In the genomic region with DNA sequence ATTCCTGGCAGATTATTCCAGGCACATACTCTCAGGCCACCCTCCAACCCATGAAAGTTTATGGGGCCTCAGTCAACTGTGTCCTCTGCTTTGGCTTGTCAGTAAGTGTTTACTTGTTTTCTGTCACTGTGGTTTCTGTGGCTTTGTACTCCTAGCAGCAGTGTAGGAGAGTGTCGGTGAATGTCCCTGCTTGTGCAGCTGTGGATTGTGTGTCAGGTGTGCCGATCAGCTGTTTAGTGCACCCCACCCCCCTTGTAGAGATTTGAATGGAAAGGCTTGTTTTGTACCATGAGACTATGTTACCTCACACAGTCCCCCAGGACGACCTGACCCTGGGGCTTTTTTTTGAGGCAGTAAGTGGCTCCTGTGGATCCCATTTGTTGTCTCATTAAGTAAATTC, we compare ENCODE assay signal across 13 mouse cellular contexts. TPM values are rescaled to one million over a fixed set of nuclear protein-coding genes. Genes with fewer than 3 reads are reported as not detected.
A peak's percentile ranks its signal among the peaks of the same experiment; 100 is the strongest.
DNase-seq lines count a peak whose midpoint lies in the region; ATAC-seq and TF ChIP-seq lines count a peak whose summit lies in the region.
"Had no signal": no experiment of that assay in that cellular context is flagged by ENCODE, and none has a peak within 500 bp of the region (broad histone marks: within the 10 kb centered on the region; RNA-seq: fewer than 3 reads in every experiment).

No protein-coding gene starts in this region.

- no peak overlapping the region for H3K9ac ChIP-seq in lung, postnatal 0 days (replicated peaks; ENCODE audit: low read depth)
- H3K9ac ChIP-seq in liver, postnatal 0 days (replicated peaks), result no peak overlapping the region
- H3K9ac ChIP-seq: hindbrain, embryonic 14.5 days; neural tube, embryonic 13.5 days had no signal

- H3K4me3 ChIP-seq in lung, postnatal 0 days (ENCODE audit: low read depth, low read length), result no peak overlapping the region
- no peak overlapping the region for H3K4me3 ChIP-seq in lung, adult 2 months (replicated peaks; ENCODE audit: extremely low read depth, low read depth, low read length)
- no peak overlapping the region for H3K4me3 ChIP-seq in liver, postnatal 0 days (ENCODE audit: low read depth, low read length)
- H3K4me3 ChIP-seq in forebrain, embryonic 10.5 days, result no peak overlapping the region
- H3K4me3 ChIP-seq: neural tube, embryonic 13.5 days had no signal

- no peaks in the 10 kb centered on the region for H3K9me3 ChIP-seq in lung, postnatal 0 days (ENCODE audit: low read length)
- no peaks in the 10 kb centered on the region for H3K9me3 ChIP-seq in liver, postnatal 0 days (ENCODE audit: low read length)
- no peaks in the 10 kb centered on the region for H3K9me3 ChIP-seq in forebrain, embryonic 10.5 days
- H3K9me3 ChIP-seq: neural tube, embryonic 13.5 days had no signal

- no peak overlapping the region for H3K4me2 ChIP-seq in lung, postnatal 0 days (replicated peaks; ENCODE audit: low read depth, low read length)
- peak overlapping the region; percentile 36 for H3K4me2 ChIP-seq in liver, postnatal 0 days (ENCODE audit: low read depth, low read length)
- H3K4me2 ChIP-seq: hindbrain, embryonic 14.5 days; neural tube, embryonic 13.5 days had no signal

- H3K27me3 ChIP-seq in lung, postnatal 0 days (replicated peaks; ENCODE audit: insufficient read depth, low read length), result no peaks in the 10 kb centered on the region
- H3K27me3 ChIP-seq in liver, postnatal 0 days (ENCODE audit: insufficient read depth, low read length), result no peaks in the 10 kb centered on the region
- no peaks in the 10 kb centered on the region for H3K27me3 ChIP-seq in forebrain, embryonic 10.5 days (ENCODE audit: poor library complexity, severe bottlenecking)
- H3K27me3 ChIP-seq: neural tube, embryonic 13.5 days had no signal

- 35% methylated on average over 3 of the region's 3 CpGs for WGBS in lung, postnatal 0 days
- 37% methylated on average over 3 of the region's 3 CpGs for WGBS in lung, adult 2 months
- WGBS in liver, postnatal 0 days (ENCODE audit: insufficient replicate concordance), result 31% methylated on average over 3 of the region's 3 CpGs
- WGBS in forebrain, embryonic 10.5 days, result 59% methylated on average over 3 of the region's 3 CpGs

- H3K36me3 ChIP-seq in lung, postnatal 0 days (ENCODE audit: insufficient read depth, low read length), result 0 out of 2 replicates have a peak, but pooled peaks cover 4% of the 10 kb centered on the region
- peaks cover 23% of the 10 kb centered on the region for H3K36me3 ChIP-seq in liver, postnatal 0 days (replicated peaks; ENCODE audit: insufficient read depth, low read length)
- H3K36me3 ChIP-seq in forebrain, embryonic 10.5 days (replicated peaks), result peaks cover 54% of the 10 kb centered on the region

- peaks cover 19% of the 10 kb centered on the region; the same call in 1 of the 2 replicates for H3K4me1 ChIP-seq in lung, postnatal 0 days (ENCODE audit: insufficient read depth, low read depth, low read length)
- H3K4me1 ChIP-seq in lung, adult 2 months (ENCODE audit: control insufficient read depth, insufficient read depth, low read length), result peaks cover 33% of the 10 kb centered on the region
- H3K4me1 ChIP-seq in liver, postnatal 0 days (ENCODE audit: insufficient read depth), result peaks cover 72% of the 10 kb centered on the region
- H3K4me1 ChIP-seq in forebrain, embryonic 10.5 days, result peaks cover 86% of the 10 kb centered on the region

- no peak for DNase-seq in lung, postnatal 0 days (ENCODE audit: low spot score)
- DNase-seq in lung, adult 2 months, result no peak
- DNase-seq in liver, postnatal 0 days, result no peak
- peak; percentile 51 to 72 for DNase-seq in thymus, postnatal 36 days
- DNase-seq in forebrain, embryonic 10.5 days (ENCODE audit: extremely low spot score, low spot score), result no peak
- DNase-seq in lung, postnatal 4 days, result no peak
- DNase-seq: kidney, postnatal 4 days; right cerebral cortex, postnatal 14 days had no signal

- no peak for TF ChIP-seq CTCF in lung, postnatal 0 days (IDR thresholded peaks at IDR 0.05)
- TF ChIP-seq CTCF in lung, adult 2 months (IDR thresholded peaks at IDR 0.05; ENCODE audit: insufficient read depth, low read length), result no peak
- TF ChIP-seq CTCF in liver, postnatal 0 days (IDR thresholded peaks at IDR 0.05; ENCODE audit: low read depth), result no peak

- ATAC-seq in lung, postnatal 0 days, result no peak
- ATAC-seq in activated CD4-positive, CD25-positive, alpha-beta regulatory T cell, adult 4 months, result peak; percentile 66
- peak; percentile 20 for ATAC-seq in liver, postnatal 0 days
- ATAC-seq in megakaryocyte, adult 5-6 weeks (ENCODE audit: poor library complexity, severe bottlenecking), result no peak
- ATAC-seq: forebrain, embryonic 16.5 days had no signal

- no peak for TF ChIP-seq EP300 in lung, postnatal 0 days (IDR thresholded peaks at IDR 0.05)
- no peak for TF ChIP-seq EP300 in liver, postnatal 0 days (IDR thresholded peaks at IDR 0.05; ENCODE audit: low read depth)

- TF ChIP-seq POLR2A in lung, adult 2 months (IDR thresholded peaks at IDR 0.05; ENCODE audit: borderline replicate concordance, extremely low read depth, low read depth, low read length), result no peak

- 0 out of 2 replicates have a peak overlapping the region, but pooled peaks have one; percentile 1 for H3K27ac ChIP-seq in lung, postnatal 0 days (ENCODE audit: low read length)
- peak overlapping the region; percentile 45 for H3K27ac ChIP-seq in liver, postnatal 0 days (ENCODE audit: low read depth)
- H3K27ac ChIP-seq in forebrain, embryonic 10.5 days, result no peak overlapping the region
- H3K27ac ChIP-seq: hindbrain, embryonic 14.5 days; neural tube, embryonic 13.5 days had no signal

RNA-seq across cellular contexts. Expression of gene Ip6k2, which starts 9.1 kb away (rescaled TPM):
- polyA plus RNA-seq in lung, postnatal 0 days (2015; fragmentation: Nextera tagmentation; extraction: Ambion mirVana), result 40.4 and 48.1 TPM in 2 replicates
- 66.1 and 69.4 TPM in 2 replicates for polyA plus RNA-seq in lung, adult 2 months (2012; rRNA removed)
- 10 to 100 TPM; 13.2 to 15.8 TPM for polyA plus RNA-seq in activated CD4-positive, CD25-positive, alpha-beta regulatory T cell, adult 4 months (2017; shearing (Covaris generic))
- 12.4 and 18.6 TPM in 2 replicates for polyA plus RNA-seq in liver, postnatal 0 days (2015; fragmentation: Nextera tagmentation; extraction: Ambion mirVana)
- polyA plus RNA-seq in forebrain, embryonic 10.5 days (2016; fragmentation: Nextera tagmentation; extraction: Ambion mirVana), result 78.3 and 89.3 TPM in 2 replicates
- 10.6 and 15.8 TPM in 2 replicates for total RNA-seq in megakaryocyte, adult 5-6 weeks (2015)
- total RNA-seq in megakaryocyte, adult 5-6 weeks (2017), result 30.6 and 35.4 TPM in 2 replicates

RNA-seq across cellular contexts. Expression of gene Nckipsd, which starts 15.4 kb away (rescaled TPM):
- polyA plus RNA-seq in lung, postnatal 0 days (2015; fragmentation: Nextera tagmentation; extraction: Ambion mirVana), result 10.9 and 14.2 TPM in 2 replicates
- polyA plus RNA-seq in lung, adult 2 months (2012; rRNA removed), result 34.1 and 42.9 TPM in 2 replicates
- polyA plus RNA-seq in activated CD4-positive, CD25-positive, alpha-beta regulatory T cell, adult 4 months (2017; shearing (Covaris generic)), result 1 to 10 TPM; 3.9 to 7.3 TPM
- polyA plus RNA-seq in liver, postnatal 0 days (2015; fragmentation: Nextera tagmentation; extraction: Ambion mirVana), result 4.5 TPM in 2 replicates
- 14.1 and 18.8 TPM in 2 replicates for polyA plus RNA-seq in forebrain, embryonic 10.5 days (2016; fragmentation: Nextera tagmentation; extraction: Ambion mirVana)
- 13.9 and 19.3 TPM in 2 replicates for total RNA-seq in megakaryocyte, adult 5-6 weeks (2015)
- 11.5 and 14.8 TPM in 2 replicates for total RNA-seq in megakaryocyte, adult 5-6 weeks (2017)

RNA-seq across cellular contexts. Expression of gene Celsr3, which starts 33.4 kb away (rescaled TPM):
- polyA plus RNA-seq in lung, postnatal 0 days (2015; fragmentation: Nextera tagmentation; extraction: Ambion mirVana), result 0.08 and 0.17 TPM in 2 replicates
- polyA plus RNA-seq in lung, adult 2 months (2012; rRNA removed), result 0.71 and 0.73 TPM in 2 replicates
- not detected for polyA plus RNA-seq in activated CD4-positive, CD25-positive, alpha-beta regulatory T cell, adult 4 months (2017; shearing (Covaris generic))
- polyA plus RNA-seq in liver, postnatal 0 days (2015; fragmentation: Nextera tagmentation; extraction: Ambion mirVana), result 0.09 and 0.23 TPM in 2 replicates
- polyA plus RNA-seq in forebrain, embryonic 10.5 days (2016; fragmentation: Nextera tagmentation; extraction: Ambion mirVana), result 1.5 and 2.1 TPM in 2 replicates
- 3.9 and 5.7 TPM in 2 replicates for total RNA-seq in megakaryocyte, adult 5-6 weeks (2015)
- total RNA-seq in megakaryocyte, adult 5-6 weeks (2017), result 2.4 and 3.3 TPM in 2 replicates

Comparison
In these comparisons a context has a peak if more than half of its experiments do, and no peak if none do; other contexts are left out.
1. ATAC-seq: peak in activated CD4-positive, CD25-positive, alpha-beta regulatory T cell, adult 4 months (single experiment) and liver, postnatal 0 days (single experiment); none in lung, postnatal 0 days (single experiment) and megakaryocyte, adult 5-6 weeks (single experiment).
2. DNase-seq: peak in thymus, postnatal 36 days (2 of 2); none in lung, postnatal 0 days (single experiment), lung, adult 2 months (single experiment), liver, postnatal 0 days (single experiment), forebrain, embryonic 10.5 days (single experiment) and lung, postnatal 4 days (0 of 2).